Mouse (Mus musculus): Measurements from ENCODE around the gene Snrnp25. TPM values are rescaled to one million over a fixed set of nuclear protein-coding genes. Genes with fewer than 3 reads are reported as not detected.

Snrnp25 gene
- polyA plus RNA-seq, 2 experiments = 46.7 to 52.1 TPM

- Histone ChIP-seq H3K4me2 (replicated peaks; ENCODE audit: low read depth, low read length, severe bottlenecking) (no peak overlapping the region), H3K4me1 (ENCODE audit: control insufficient read depth, insufficient read depth, low read length) (no peaks in the 10 kb centered on the region), H3K36me3 (ENCODE audit: control insufficient read depth, insufficient read depth, low read length) (peaks cover 60% of the 10 kb centered on the region), H3K9ac (ENCODE audit: low read depth, low read length, severe bottlenecking) (no peak overlapping the region), H3K27me3 (ENCODE audit: control insufficient read depth, insufficient read depth, low read length) (no peaks in the 10 kb centered on the region), H3K9me3 (ENCODE audit: control insufficient read depth, low read length) (no peaks in the 10 kb centered on the region), H3K27ac (replicated peaks; ENCODE audit: low read depth, low read length) (no peak overlapping the region), H3K4me3 (replicated peaks; ENCODE audit: low read length) (no peak overlapping the region)
- ATAC-seq (ENCODE audit: low FRiP score, low read depth) (no peak), DNase-seq (ENCODE audit: low spot score) (no peak)
- no peak for TF ChIP-seq POLR2A (IDR thresholded peaks at IDR 0.05; ENCODE audit: borderline replicate concordance, extremely low read depth, insufficient read depth, insufficient read length)
Measured at GRCm38 (mm10) chr11:32241391-32241790, 36.2 kb downstream of the Snrnp25 start.

DNA sequence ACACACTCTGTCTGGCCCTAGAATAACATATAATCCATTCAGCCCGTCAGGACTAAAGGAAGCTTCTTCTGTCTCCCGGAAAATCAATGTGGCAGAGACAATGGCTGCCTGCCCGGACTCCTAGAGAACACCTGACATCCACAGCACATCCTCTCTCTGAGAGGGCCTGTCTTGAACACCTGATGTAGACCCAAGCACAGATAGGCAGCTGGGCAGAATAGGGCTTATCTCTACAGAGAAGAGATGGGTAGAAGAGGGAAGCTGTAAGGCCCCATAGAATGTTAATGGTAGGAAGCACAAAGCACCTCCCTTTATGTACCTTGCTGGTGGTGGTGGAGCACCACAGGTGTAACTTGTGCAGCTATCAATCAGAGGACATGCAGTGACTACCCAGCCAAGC lies 37.0 kb downstream of the Snrnp25 start:
- ATAC-seq (ENCODE audit: low FRiP score, low read depth) (no peak), DNase-seq (ENCODE audit: low spot score) (no peak)
- no peak overlapping the region for H3K4me3 ChIP-seq (replicated peaks; ENCODE audit: low read length)
- TF ChIP-seq POLR2A (IDR thresholded peaks at IDR 0.05; ENCODE audit: borderline replicate concordance, extremely low read depth, insufficient read depth, insufficient read length) = no peak
- no peaks in the 10 kb centered on the region for H3K9me3 ChIP-seq (ENCODE audit: control insufficient read depth, low read length)
- H3K27me3 ChIP-seq (ENCODE audit: control insufficient read depth, insufficient read depth, low read length) = no peaks in the 10 kb centered on the region
- no peaks in the 10 kb centered on the region for H3K4me1 ChIP-seq (ENCODE audit: control insufficient read depth, insufficient read depth, low read length)
- peaks cover 62% of the 10 kb centered on the region for H3K36me3 ChIP-seq (ENCODE audit: control insufficient read depth, insufficient read depth, low read length)
- WGBS = 86% methylated on average over 3 of the region's 3 CpGs
- H3K9ac ChIP-seq (ENCODE audit: low read depth, low read length, severe bottlenecking) = no peak overlapping the region
- no peak overlapping the region for H3K4me2 ChIP-seq (replicated peaks; ENCODE audit: low read depth, low read length, severe bottlenecking)
- H3K27ac ChIP-seq (replicated peaks; ENCODE audit: low read depth, low read length) = no peak overlapping the region

- Histone ChIP-seq H3K9me3 (ENCODE audit: control insufficient read depth, low read length) (no peaks in the 10 kb centered on the region), H3K27me3 (ENCODE audit: control insufficient read depth, insufficient read depth, low read length) (no peaks in the 10 kb centered on the region), H3K4me2 (replicated peaks; ENCODE audit: low read depth, low read length, severe bottlenecking) (no peak overlapping the region), H3K4me3 (replicated peaks; ENCODE audit: low read length) (no peak overlapping the region), H3K36me3 (ENCODE audit: control insufficient read depth, insufficient read depth, low read length) (peaks cover 70% of the 10 kb centered on the region), H3K27ac (replicated peaks; ENCODE audit: low read depth, low read length) (no peak overlapping the region), H3K4me1 (ENCODE audit: control insufficient read depth, insufficient read depth, low read length) (no peaks in the 10 kb centered on the region), H3K9ac (ENCODE audit: low read depth, low read length, severe bottlenecking) (no peak overlapping the region)
- ATAC-seq (ENCODE audit: low FRiP score, low read depth) = no peak
- DNase-seq (ENCODE audit: low spot score) = no peak
- 74% methylated on average over 7 of the region's 7 CpGs for WGBS
- TF ChIP-seq POLR2A (IDR thresholded peaks at IDR 0.05; ENCODE audit: borderline replicate concordance, extremely low read depth, insufficient read depth, insufficient read length) = no peak
Measured at GRCm38 (mm10) chr11:32243205-32243955, 38.2 kb downstream of the Snrnp25 start.

DNA sequence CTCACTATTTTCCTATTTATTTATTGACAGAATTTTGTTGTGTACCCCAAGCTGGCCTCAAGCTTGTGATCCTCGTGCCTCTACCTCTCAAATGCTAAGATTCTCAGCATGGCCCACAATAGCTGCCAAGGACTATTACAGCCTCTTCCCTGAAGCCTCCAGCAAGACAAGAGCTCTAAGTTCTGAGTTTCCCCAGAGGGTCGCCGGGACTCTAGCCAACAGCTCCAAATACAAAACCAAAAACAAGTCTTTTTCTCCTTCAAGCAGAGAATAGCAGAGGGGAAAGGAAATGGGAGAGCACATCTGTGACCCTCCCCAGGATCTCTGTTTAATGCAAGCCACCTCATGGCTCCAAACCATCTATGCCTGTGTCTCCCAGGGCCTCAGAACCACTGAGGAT lies 38.8 kb downstream of the Snrnp25 start:
- 69% methylated on average over 3 of the region's 3 CpGs for WGBS
- Histone ChIP-seq H3K9me3 (ENCODE audit: control insufficient read depth, low read length) (no peaks in the 10 kb centered on the region), H3K4me3 (replicated peaks; ENCODE audit: low read length) (no peak overlapping the region), H3K9ac (ENCODE audit: low read depth, low read length, severe bottlenecking) (no peak overlapping the region), H3K27ac (replicated peaks; ENCODE audit: low read depth, low read length) (0 out of 2 replicates have a peak overlapping the region, but pooled peaks have one; percentile 28), H3K27me3 (ENCODE audit: control insufficient read depth, insufficient read depth, low read length) (no peaks in the 10 kb centered on the region), H3K36me3 (ENCODE audit: control insufficient read depth, insufficient read depth, low read length) (peaks cover 70% of the 10 kb centered on the region), H3K4me1 (ENCODE audit: control insufficient read depth, insufficient read depth, low read length) (no peaks in the 10 kb centered on the region), H3K4me2 (replicated peaks; ENCODE audit: low read depth, low read length, severe bottlenecking) (no peak overlapping the region)
- DNase-seq (ENCODE audit: low spot score) = no peak
- no peak for ATAC-seq (ENCODE audit: low FRiP score, low read depth)
- TF ChIP-seq POLR2A (IDR thresholded peaks at IDR 0.05; ENCODE audit: borderline replicate concordance, extremely low read depth, insufficient read depth, insufficient read length) = no peak

DNA sequence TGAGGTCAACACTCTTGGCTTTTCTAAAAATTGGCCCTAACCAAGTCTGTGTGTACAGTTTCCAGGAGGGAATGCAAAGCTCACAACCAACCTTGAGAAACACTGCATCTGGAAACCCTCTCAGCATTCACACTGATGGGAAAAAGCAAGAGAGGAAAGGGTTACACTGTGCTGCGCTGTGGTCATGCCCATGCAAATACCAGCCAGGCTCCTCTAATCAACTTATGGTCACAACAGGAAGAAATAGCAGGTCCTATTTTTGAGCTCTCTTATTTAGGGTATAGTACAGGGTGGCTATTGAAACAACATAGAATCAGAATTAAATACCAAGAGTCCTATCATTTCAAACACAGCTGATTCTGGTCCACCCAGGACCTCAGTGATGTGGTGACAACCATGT lies 39.4 kb downstream of the Snrnp25 start:
- H3K4me3 ChIP-seq (replicated peaks; ENCODE audit: low read length) = no peak overlapping the region
- no peaks in the 10 kb centered on the region for H3K27me3 ChIP-seq (ENCODE audit: control insufficient read depth, insufficient read depth, low read length)
- H3K9me3 ChIP-seq (ENCODE audit: control insufficient read depth, low read length) = no peaks in the 10 kb centered on the region
- H3K36me3 ChIP-seq (ENCODE audit: control insufficient read depth, insufficient read depth, low read length) = peaks cover 75% of the 10 kb centered on the region
- H3K27ac ChIP-seq (replicated peaks; ENCODE audit: low read depth, low read length) = no peak overlapping the region
- DNase-seq (ENCODE audit: low spot score) = no peak
- no peak for TF ChIP-seq POLR2A (IDR thresholded peaks at IDR 0.05; ENCODE audit: borderline replicate concordance, extremely low read depth, insufficient read depth, insufficient read length)
- no peak for ATAC-seq (ENCODE audit: low FRiP score, low read depth)
- WGBS = 96% methylated on average over 1 of the region's 1 CpGs
- H3K4me1 ChIP-seq (ENCODE audit: control insufficient read depth, insufficient read depth, low read length) = no peaks in the 10 kb centered on the region
- H3K4me2 ChIP-seq (replicated peaks; ENCODE audit: low read depth, low read length, severe bottlenecking) = no peak overlapping the region
- H3K9ac ChIP-seq (ENCODE audit: low read depth, low read length, severe bottlenecking) = no peak overlapping the region

All from limb, embryonic 14.5 days (tissue).